Mouse (Mus musculus) kidney, postnatal 25 days (tissue): ENCODE data around the gene Pim3.
A peak's percentile ranks its signal among the peaks of the same experiment; 100 is the strongest.

Experiments
- DNase-seq, 2 experiments: peaks; one replicate each; pipeline ENCODE4 v3.0.0; 2021; ENCODE audit warnings: mixed read lengths in 2 of 2

Gene Pim3

GRCm38 (mm10) chr15:88881253-88882044 lies 19.5 kb downstream of the Pim3 start:
- DNase-seq: peak in 1 of 2 experiments; percentile 33

- no peak for DNase-seq
Observed at GRCm38 (mm10) chr15:88882851-88883250, 20.9 kb downstream of the Pim3 start.

- no peak for DNase-seq
Observed at GRCm38 (mm10) chr15:88883342-88883741, 21.4 kb downstream of the Pim3 start.

- no peak for DNase-seq
Observed at GRCm38 (mm10) chr15:88885376-88885775, 23.4 kb downstream of the Pim3 start.

GRCm38 (mm10) chr15:88889032-88889431 lies 27.0 kb downstream of the Pim3 start:
- no peak for DNase-seq

- DNase-seq: no peak
Observed at GRCm38 (mm10) chr15:88889994-88890393, 28.0 kb downstream of the Pim3 start.

GRCm38 (mm10) chr15:88890751-88891675 lies 29.0 kb downstream of the Pim3 start:
- peak; percentile 95 to 96 for DNase-seq

GRCm38 (mm10) chr15:88891676-88892040 lies 29.7 kb downstream of the Pim3 start:
- no peak for DNase-seq

GRCm38 (mm10) chr15:88892252-88892651 lies 30.3 kb downstream of the Pim3 start:
- DNase-seq: peak; percentile 38 to 81

GRCm38 (mm10) chr15:88892876-88893275 lies 30.9 kb downstream of the Pim3 start:
- no peak for DNase-seq

GRCm38 (mm10) chr15:88895119-88895518 lies 33.1 kb downstream of the Pim3 start:
- DNase-seq: no peak

GRCm38 (mm10) chr15:88895891-88896290 lies 33.9 kb downstream of the Pim3 start:
- DNase-seq: no peak

GRCm38 (mm10) chr15:88896341-88896980 lies 34.5 kb downstream of the Pim3 start:
- DNase-seq: no peak

GRCm38 (mm10) chr15:88902200-88902875 lies 40.4 kb downstream of the Pim3 start:
- DNase-seq: no peak

GRCm38 (mm10) chr15:88903086-88903485 lies 41.1 kb downstream of the Pim3 start:
- DNase-seq: no peak

GRCm38 (mm10) chr15:88904056-88904811 lies 42.2 kb downstream of the Pim3 start:
- DNase-seq: no peak

GRCm38 (mm10) chr15:88906347-88906746 lies 44.4 kb downstream of the Pim3 start:
- DNase-seq: no peak

GRCm38 (mm10) chr15:88915046-88915445 lies 53.1 kb downstream of the Pim3 start:
- no peak for DNase-seq
